Mouse (Mus musculus) CH12.LX (cell line): ENCODE measurements around the gene Pfas. TPM values are rescaled to one million over a fixed set of nuclear protein-coding genes. Genes with fewer than 3 reads are reported as not detected.
A peak's percentile ranks its signal among the peaks of the same experiment; 100 is the strongest.
"Not testable (repeated sequence)": the region's sequence is repeated elsewhere in the genome, so short reads cannot be mapped to it uniquely, and the experiment has no call there.

Experiments used
- DNase-seq: peaks from one replicate; pipeline ENCODE4 v3.0.0-alpha.2; 2013; ENCODE audit errors: extremely low read depth
- H3K27ac ChIP-seq: 2 replicates; pipeline ENCODE4 v1.5.1; 2012; ENCODE audit warnings: low read depth, mild to moderate bottlenecking, control low read depth, moderate library complexity; ENCODE audit not compliant: insufficient read depth
- H3K27me3 ChIP-seq: replicated peaks from 2 replicates; pipeline ENCODE3; 2012; ENCODE audit warnings: inconsistent platforms
- H3K36me3 ChIP-seq, 2 experiments: replicated peaks in 1 of 2; 2 replicates each; pipeline versions ENCODE3 to v1.6.1; 2012; ENCODE audit warnings: inconsistent platforms in 1 of 2, low read length in 1 of 2, mild to moderate bottlenecking in 1 of 2, mixed read lengths in 1 of 2, moderate library complexity in 1 of 2; ENCODE audit not compliant: control insufficient read depth in 1 of 2, insufficient read depth in 1 of 2
- H3K4me1 ChIP-seq, 2 experiments: 2 replicates each; pipeline ENCODE4 v1.6.1; 2012; ENCODE audit warnings: inconsistent platforms in 1 of 2, moderate library complexity in 1 of 2; ENCODE audit not compliant: insufficient read depth in 2 of 2, control insufficient read depth in 1 of 2
- H3K4me2 ChIP-seq: 2 replicates; pipeline ENCODE4 v1.6.1; 2012; ENCODE audit warnings: low read depth, mild to moderate bottlenecking, control low read depth; ENCODE audit not compliant: poor library complexity, insufficient read depth, severe bottlenecking
- H3K4me3 ChIP-seq, 3 experiments: fragments of 150-350 bp in 1 of 3; sonication (generic) in 1 of 3; replicated peaks in 1 of 3; 2 replicates each; pipeline versions ENCODE3 to v1.5.1; 2011 to 2012; ENCODE audit warnings: low read depth in 2 of 3, low read length in 2 of 3, mild to moderate bottlenecking in 2 of 3, moderate library complexity in 2 of 3, control low read depth in 1 of 3, improper control_type of control experiment in 1 of 3, inconsistent platforms in 1 of 3, mixed read lengths in 1 of 3; ENCODE audit not compliant: poor library complexity in 1 of 3
- H3K79me2 ChIP-seq: replicated peaks from 2 replicates; pipeline ENCODE4 v1.6.1; 2012; ENCODE audit warnings: mild to moderate bottlenecking, moderate library complexity; ENCODE audit not compliant: control insufficient read depth, poor library complexity, insufficient read depth, severe bottlenecking; ENCODE audit errors: extremely low read depth
- H3K9ac ChIP-seq: 2 replicates; pipeline ENCODE4 v1.6.1; 2012; ENCODE audit warnings: low read depth, mild to moderate bottlenecking, control low read depth, moderate library complexity; ENCODE audit not compliant: insufficient read depth
- H3K9me3 ChIP-seq: replicated peaks from 2 replicates; pipeline ENCODE3; 2012; ENCODE audit warnings: low read length, inconsistent platforms, mixed read lengths
- BHLHE40 ChIP-seq: IDR thresholded peaks from 2 replicates; pipeline ENCODE4 v1.6.1; 2011; ENCODE audit warnings: mild to moderate bottlenecking, low read depth, low read length, improper control_type of control experiment
- CHD1 ChIP-seq: IDR thresholded peaks from 2 replicates; pipeline ENCODE4 v1.6.1; 2012; ENCODE audit warnings: low read depth, low read length, improper control_type of control experiment, inconsistent platforms
- CHD2 ChIP-seq: IDR thresholded peaks from 2 replicates; pipeline ENCODE4 v1.6.1; 2011; ENCODE audit warnings: low read length, improper control_type of control experiment
- CTCF ChIP-seq, 2 experiments: IDR thresholded peaks in 1 of 2; conservative IDR thresholded peaks in 1 of 2; 2 replicates each; pipeline ENCODE4 v1.5.1; 2011 to 2012; ENCODE audit warnings: low read depth in 2 of 2, low read length in 2 of 2, improper control_type of control experiment in 1 of 2, inconsistent platforms in 1 of 2, mild to moderate bottlenecking in 1 of 2, moderate library complexity in 1 of 2
- ELF1 ChIP-seq: IDR thresholded peaks from 2 replicates; pipeline ENCODE4 v1.6.1; 2014; ENCODE audit warnings: low read depth, mild to moderate bottlenecking, inconsistent platforms, low read length, improper control_type of control experiment
- EP300 ChIP-seq: IDR thresholded peaks from 2 replicates; pipeline ENCODE4 v1.6.1; 2011; ENCODE audit warnings: low read length, improper control_type of control experiment
- GABPA ChIP-seq: IDR thresholded peaks from 2 replicates; pipeline ENCODE4 v1.6.1; 2012; ENCODE audit warnings: low read depth, low read length, improper control_type of control experiment, inconsistent platforms; ENCODE audit not compliant: insufficient replicate concordance
- HCFC1 ChIP-seq: IDR thresholded peaks from 2 replicates; pipeline ENCODE4 v1.6.1; 2012; ENCODE audit warnings: low read depth, mild to moderate bottlenecking, inconsistent platforms, low read length, improper control_type of control experiment
- IRF4 ChIP-seq: IDR thresholded peaks from 2 replicates; pipeline ENCODE4 v1.6.1; 2014; ENCODE audit warnings: low read depth, mild to moderate bottlenecking, inconsistent platforms, low read length, improper control_type of control experiment
- JUND ChIP-seq: conservative IDR thresholded peaks from 2 replicates; pipeline ENCODE4 v1.6.1; 2011; ENCODE audit warnings: low read depth, low read length, improper control_type of control experiment
- MAFK ChIP-seq: IDR thresholded peaks from 2 replicates; pipeline ENCODE4 v1.6.1; 2011; ENCODE audit warnings: low read length, improper control_type of control experiment; ENCODE audit not compliant: insufficient replicate concordance
- MAZ ChIP-seq: IDR thresholded peaks from 2 replicates; pipeline ENCODE4 v1.6.1; 2012; ENCODE audit warnings: low read depth, mild to moderate bottlenecking, inconsistent platforms, low read length, improper control_type of control experiment, moderate library complexity
- MEF2A ChIP-seq: IDR thresholded peaks from 2 replicates; pipeline ENCODE4 v1.6.1; 2014; ENCODE audit warnings: low read depth, mild to moderate bottlenecking, inconsistent platforms, low read length, improper control_type of control experiment, borderline replicate concordance
- MXI1 ChIP-seq: IDR thresholded peaks from 2 replicates; pipeline ENCODE4 v1.6.1; 2011; ENCODE audit warnings: mild to moderate bottlenecking, low read depth, low read length, improper control_type of control experiment
- NELFE ChIP-seq: IDR thresholded peaks from 2 replicates; pipeline ENCODE4 v1.6.1; 2011; ENCODE audit warnings: low read depth, low read length, improper control_type of control experiment
- NRF1 ChIP-seq: IDR thresholded peaks from 2 replicates; pipeline ENCODE4 v1.6.1; 2014; ENCODE audit warnings: low read depth, mild to moderate bottlenecking, inconsistent platforms, low read length, improper control_type of control experiment, moderate library complexity
- POLR2A ChIP-seq: IDR thresholded peaks from 2 replicates; pipeline ENCODE4 v1.6.1; 2011; ENCODE audit warnings: low read depth, mild to moderate bottlenecking, improper control_type of control experiment, low read length
- POLR2AphosphoS2 ChIP-seq: IDR thresholded peaks from 2 replicates; pipeline ENCODE4 v1.6.1; 2011; ENCODE audit warnings: low read depth, low read length, improper control_type of control experiment
- RAD21 ChIP-seq: IDR thresholded peaks from 2 replicates; pipeline ENCODE4 v1.6.1; 2011; ENCODE audit warnings: low read depth, mild to moderate bottlenecking, low read length, improper control_type of control experiment, moderate library complexity
- UBTF ChIP-seq: IDR thresholded peaks from 2 replicates; pipeline ENCODE4 v1.6.1; 2012; ENCODE audit warnings: low read depth, mild to moderate bottlenecking, inconsistent platforms, low read length, improper control_type of control experiment, moderate library complexity
- USF2 ChIP-seq: conservative IDR thresholded peaks from 2 replicates; pipeline ENCODE4 v1.6.1; 2011; ENCODE audit warnings: low read depth, low read length, improper control_type of control experiment
- ZC3H11A ChIP-seq: IDR thresholded peaks from 2 replicates; pipeline ENCODE4 v1.6.1; 2012; ENCODE audit warnings: low read depth, mild to moderate bottlenecking, inconsistent platforms, low read length, improper control_type of control experiment
- ZKSCAN1 ChIP-seq: IDR thresholded peaks from 2 replicates; pipeline ENCODE4 v1.6.1; 2012; ENCODE audit warnings: low read depth, inconsistent platforms, low read length, improper control_type of control experiment, borderline replicate concordance
- ZNF384 ChIP-seq: IDR thresholded peaks from 2 replicates; pipeline ENCODE4 v1.6.1; 2012; ENCODE audit warnings: low read depth, low read length, improper control_type of control experiment, inconsistent platforms
- dilution Hi-C: fragments of 300-500 bp; cut with MboI; formaldehyde crosslinking; loops from 2 replicates; pipeline ENCODE4 v1.14.3; 2020; ENCODE audit warnings: low sequenced_read_pairs; ENCODE audit not compliant: extremely low pct_unique_long_range_greater_than_20kb, extremely low pct_ligation_motif_present
- in situ Hi-C: fragments of 300-500 bp; cut with MboI; formaldehyde crosslinking; loops from 3 replicates; pipeline ENCODE4 v1.14.3; 2019; ENCODE audit warnings: low sequenced_read_pairs, low pct_ligation_motif_present, low pct_unique_long_range_greater_than_20kb, mixed read lengths
- polyA plus RNA-seq: library from polyadenylated mRNA; unstranded; fragments of >175 nt; gene quantifications from 2 replicates; pipeline ENCODE4 v1.2.1, GENCODE M21; 2012; ENCODE audit warnings: low read depth; ENCODE audit not compliant: insufficient read length
- total RNA-seq, 2 experiments: library from RNA; depleted of rRNA; stranded (reverse); fragments of 300-350 nt in 1 of 2; fragments of >200 nt in 1 of 2; gene quantifications; 2 replicates each; pipeline ENCODE4 v1.2.3; 2012 to 2014

The Pfas gene
- total and polyA plus RNA-seq, 3 experiments: 61.9 to 110 (median 72.9) TPM

GRCm38 (mm10) chr11:68965845-68966244, 42.4 kb downstream of the Pfas start (continued):
- 0 out of 2 replicates have a peak, but pooled peaks have one; percentile 19 for TF ChIP-seq IRF4
- no peak for TF ChIP-seq UBTF
- no peak for TF ChIP-seq MEF2A
- TF ChIP-seq GABPA: no peak
- TF ChIP-seq, all 38 proteins: peak for 10

- Histone ChIP-seq H3K27ac (no peak overlapping the region), H3K4me2 (no peak overlapping the region), H3K36me3 (peaks cover 0 to 4% of the 10 kb centered on the region in 2 experiments), H3K79me2 (no peaks in the 10 kb centered on the region), H3K9ac (no peak overlapping the region), H3K9me3 (no peaks in the 10 kb centered on the region), H3K27me3 (peaks cover 21% of the 10 kb centered on the region), H3K4me1 (peaks cover 6 to 21% of the 10 kb centered on the region in 2 experiments; a peak in 3 of 4 replicates), H3K4me3 (no peak overlapping the region)
- TF ChIP-seq CHD1 (no peak), ZKSCAN1 (no peak), POLR2A (no peak), MEF2A (no peak), MAZ (no peak), ELF1 (no peak), BHLHE40 (no peak), NELFE (no peak), ZNF384 (no peak), POLR2AphosphoS2 (no peak), MAFK (no peak), EP300 (no peak), RAD21 (no peak), CTCF (conservative IDR thresholded peaks at IDR 0.05 in 1 of 2, IDR thresholded peaks at IDR 0.05 in 1 of 2; ENCODE audit: low read depth in 2 of 2, low read length in 2 of 2) (no peak), USF2 (no peak), ZC3H11A (no peak)
- dilution Hi-C loops: no loop called here
- in situ Hi-C loops: no loop called here
- no peak for DNase-seq
Observed at GRCm38 (mm10) chr11:68965050-68965449, 43.2 kb downstream of the Pfas start.

GRCm38 (mm10) chr11:68963405-68963804, 44.9 kb downstream of the Pfas start:
- no peak for DNase-seq
- peaks cover 3 to 17% of the 10 kb centered on the region in 2 experiments; a peak in 3 of 4 replicates for H3K4me1 ChIP-seq
- dilution Hi-C loops: no loop called here
- H3K4me3 ChIP-seq: no peak overlapping the region
- H3K27me3 ChIP-seq: peaks cover 28% of the 10 kb centered on the region
- H3K27ac ChIP-seq: no peak overlapping the region
- H3K4me2 ChIP-seq: no peak overlapping the region
- in situ Hi-C loops: no loop called here
- no peaks in the 10 kb centered on the region for H3K9me3 ChIP-seq
- no peaks in the 10 kb centered on the region for H3K36me3 ChIP-seq
- TF ChIP-seq HCFC1 (no peak), NRF1 (no peak), MXI1 (no peak), ZC3H11A (no peak), POLR2AphosphoS2 (no peak), ELF1 (no peak), ZKSCAN1 (no peak), GABPA (no peak), CHD2 (no peak), NELFE (no peak), JUND (no peak)
- no peaks in the 10 kb centered on the region for H3K79me2 ChIP-seq
- H3K9ac ChIP-seq: no peak overlapping the region

GRCm38 (mm10) chr11:68962159-68962558, 46.1 kb downstream of the Pfas start:
- H3K79me2 ChIP-seq, H3K36me3 ChIP-seq, H3K27ac ChIP-seq, H3K4me2 ChIP-seq, in situ Hi-C loops, H3K9ac ChIP-seq, H3K9me3 ChIP-seq, dilution Hi-C loops, DNase-seq, H3K4me3 ChIP-seq: not testable (repeated sequence)
- Histone ChIP-seq H3K27me3 (peaks cover 36% of the 10 kb centered on the region), H3K4me1 (peaks cover 3 to 12% of the 10 kb centered on the region in 2 experiments; a peak in 3 of 4 replicates)
